Mouse (Mus musculus) kidney, adult 2 months (tissue): ENCODE measurements around the gene Spg7. TPM values are rescaled to one million over a fixed set of nuclear protein-coding genes. Genes with fewer than 3 reads are reported as not detected.
A peak's percentile ranks its signal among the peaks of the same experiment; 100 is the strongest.

Experiments
- DNase-seq: peaks from one replicate; pipeline ENCODE4 v3.0.0; 2021
- H3K27ac ChIP-seq: fragments of 200-500 bp; 2 replicates; pipeline ENCODE4 v1.5.1; 2012; ENCODE audit warnings: low read depth, low read length, control low read depth, inconsistent platforms; ENCODE audit not compliant: insufficient read depth
- H3K27me3 ChIP-seq: fragments of 200-500 bp; replicated peaks from 2 replicates; pipeline ENCODE4 v1.6.1; 2012; ENCODE audit warnings: mild to moderate bottlenecking, moderate library complexity, low read length, inconsistent platforms; ENCODE audit not compliant: control insufficient read depth, insufficient read depth
- H3K36me3 ChIP-seq: fragments of 200-500 bp; 2 replicates; pipeline ENCODE4 v1.6.1; 2012; ENCODE audit warnings: mild to moderate bottlenecking, moderate library complexity, low read length, inconsistent platforms; ENCODE audit not compliant: control insufficient read depth, insufficient read depth
- H3K4me1 ChIP-seq: fragments of 200-500 bp; 2 replicates; pipeline ENCODE4 v1.6.1; 2011; ENCODE audit warnings: low read length; ENCODE audit not compliant: control insufficient read depth, insufficient read depth
- H3K4me3 ChIP-seq: fragments of 200-500 bp; 2 replicates; pipeline ENCODE4 v1.5.1; 2011; ENCODE audit warnings: mild to moderate bottlenecking, low read depth, low read length, control low read depth; ENCODE audit not compliant: insufficient read depth
- CTCF ChIP-seq: fragments of 200-500 bp; conservative IDR thresholded peaks from 2 replicates; pipeline ENCODE4 v1.5.1; 2011; ENCODE audit warnings: low read depth, mild to moderate bottlenecking, control low read depth, low read length, moderate library complexity, mixed read lengths; ENCODE audit not compliant: insufficient read depth, insufficient read length
- POLR2A ChIP-seq: fragments of 200-500 bp; IDR thresholded peaks from one replicate; pipeline ENCODE4 v1.6.1; 2011; ENCODE audit warnings: low read depth, low read length, control low read depth
- WGBS: fragments of 180-500 bp; shearing (Covaris S2); methylation state at CpG from one replicate; pipeline ENCODE4 v1.1.7; 2018; 5-methylcytosine and 5-hydroxymethylcytosine counted together
- polyA plus RNA-seq: library from polyadenylated mRNA; depleted of rRNA; stranded (reverse); fragments of >200 nt; gene quantifications from 2 replicates; pipeline ENCODE4 v1.2.3, GENCODE M21; 2012

Spg7 gene
- polyA plus RNA-seq, 1 experiment: 137 TPM

DNA sequence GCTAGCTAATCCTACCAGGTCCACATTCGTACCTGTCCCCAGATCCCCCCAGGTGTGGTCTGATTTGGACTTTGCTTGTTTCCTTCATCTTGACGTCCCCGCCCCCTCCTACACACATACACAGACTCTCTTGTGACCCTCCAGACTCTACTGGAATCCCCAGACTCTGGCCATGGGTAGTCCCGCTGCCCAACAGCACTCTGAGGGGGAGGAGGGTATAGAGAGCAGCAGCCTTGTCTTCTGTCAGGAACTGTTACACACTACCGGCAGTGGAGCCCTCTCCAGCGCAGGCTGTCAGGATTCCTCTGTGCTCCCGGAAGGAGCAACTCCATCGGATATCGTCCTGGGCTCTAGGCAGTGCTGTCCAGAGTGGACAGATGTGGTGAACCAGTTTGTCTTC, 68.3 kb downstream of the Spg7 start:
- Histone ChIP-seq H3K36me3 (no peaks in the 10 kb centered on the region), H3K4me3 (no peak overlapping the region), H3K4me1 (no peaks in the 10 kb centered on the region; the same call in 1 of the 2 replicates), H3K27me3 (no peaks in the 10 kb centered on the region), H3K27ac (no peak overlapping the region)
- TF ChIP-seq CTCF (no peak), POLR2A (no peak)
- 32% methylated on average over 9 of the region's 9 CpGs for WGBS
- DNase-seq: no peak

DNA sequence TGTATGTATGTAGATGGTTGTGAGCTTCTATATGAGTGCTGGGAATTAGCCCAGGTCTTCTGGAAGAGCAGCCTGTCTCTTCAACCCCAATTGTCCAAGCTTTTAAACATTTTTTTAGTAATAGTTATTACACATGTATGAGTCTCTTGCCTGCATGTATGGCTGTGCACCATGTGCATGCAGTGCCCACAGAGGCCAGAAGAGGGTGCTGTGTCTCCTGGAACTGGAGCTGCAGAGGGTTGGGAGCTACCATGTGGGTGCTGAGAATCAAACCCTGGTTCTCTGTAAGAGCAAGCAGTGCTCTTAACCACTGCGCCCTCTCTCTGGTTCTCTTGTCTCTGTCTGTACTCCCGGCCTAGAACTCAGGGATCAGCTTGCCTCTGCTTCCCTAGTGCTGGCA, 70.2 kb downstream of the Spg7 start:
- no peaks in the 10 kb centered on the region; the same call in 1 of the 2 replicates for H3K4me1 ChIP-seq
- DNase-seq: no peak
- H3K4me3 ChIP-seq: no peak overlapping the region
- no peaks in the 10 kb centered on the region for H3K27me3 ChIP-seq
- WGBS: 98% methylated on average over 2 of the region's 2 CpGs
- no peaks in the 10 kb centered on the region for H3K36me3 ChIP-seq
- no peak for TF ChIP-seq POLR2A
- 0 out of 2 replicates have a peak, but pooled peaks have one; percentile 10 for TF ChIP-seq CTCF
- no peak overlapping the region for H3K27ac ChIP-seq

GRCm38 (mm10) chr8:123134149-123134713, 71.5 kb downstream of the Spg7 start:
- H3K4me1 ChIP-seq: no peaks in the 10 kb centered on the region; the same call in 1 of the 2 replicates
- no peak overlapping the region for H3K4me3 ChIP-seq
- H3K27me3 ChIP-seq: no peaks in the 10 kb centered on the region
- H3K36me3 ChIP-seq: no peaks in the 10 kb centered on the region
- no peak for DNase-seq
- TF ChIP-seq CTCF: no peak
- no peak for TF ChIP-seq POLR2A
- H3K27ac ChIP-seq: no peak overlapping the region
- WGBS: 93% methylated on average over 11 of the region's 11 CpGs

DNA sequence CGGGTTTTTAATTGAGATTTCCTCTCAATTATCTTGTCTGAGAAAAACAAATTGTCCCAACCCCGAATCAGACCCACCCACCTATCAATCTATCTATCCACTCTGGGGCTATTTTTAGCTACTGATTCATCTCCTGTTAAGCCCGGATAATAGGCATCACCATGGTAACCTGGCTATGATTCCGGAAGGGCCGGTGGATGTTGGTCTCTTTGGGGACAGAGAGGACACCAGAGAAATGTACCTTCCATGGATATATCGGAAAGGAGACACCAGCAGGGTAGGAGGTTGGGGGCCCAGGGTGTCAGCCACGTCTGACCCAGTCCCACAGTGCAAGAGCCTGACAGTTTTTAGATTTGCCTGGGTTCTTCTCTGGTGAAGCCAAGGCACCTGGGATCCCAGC, 72.7 kb downstream of the Spg7 start:
- DNase-seq: peak; percentile 55
- TF ChIP-seq CTCF: no peak
- TF ChIP-seq POLR2A: no peak
- H3K27ac ChIP-seq: no peak overlapping the region
- no peaks in the 10 kb centered on the region; the same call in 1 of the 2 replicates for H3K4me1 ChIP-seq
- no peaks in the 10 kb centered on the region for H3K27me3 ChIP-seq
- H3K36me3 ChIP-seq: no peaks in the 10 kb centered on the region
- no peak overlapping the region for H3K4me3 ChIP-seq
- 32% methylated on average over 7 of the region's 7 CpGs for WGBS

DNA sequence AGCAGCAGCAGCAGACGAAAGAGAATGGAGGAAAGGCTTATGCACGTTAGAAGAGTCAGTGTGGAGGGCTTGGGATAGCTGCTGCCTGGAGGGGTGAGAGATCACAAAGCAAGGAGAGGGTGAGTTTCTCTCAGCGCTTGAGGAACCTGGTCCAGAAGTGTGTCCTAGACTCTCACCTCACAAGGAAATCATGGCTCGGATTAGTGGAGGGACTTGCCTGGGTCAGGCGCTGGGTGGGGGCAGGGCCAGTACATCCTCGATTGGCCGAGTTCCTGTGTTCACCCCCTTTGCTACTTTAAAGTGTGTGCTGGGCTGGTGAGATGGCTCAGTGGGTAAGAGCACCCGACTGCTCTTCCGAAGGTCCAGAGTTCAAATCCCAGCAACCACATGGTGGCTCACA, 73.1 kb downstream of the Spg7 start:
- Histone ChIP-seq H3K27ac (no peak overlapping the region), H3K27me3 (no peaks in the 10 kb centered on the region), H3K36me3 (no peaks in the 10 kb centered on the region), H3K4me3 (no peak overlapping the region), H3K4me1 (no peaks in the 10 kb centered on the region; the same call in 1 of the 2 replicates)
- TF ChIP-seq CTCF (no peak), POLR2A (no peak)
- no peak for DNase-seq
- 50% methylated on average over 9 of the region's 9 CpGs for WGBS

- H3K4me1 ChIP-seq: no peaks in the 10 kb centered on the region
- no peaks in the 10 kb centered on the region for H3K27me3 ChIP-seq
- no peak overlapping the region for H3K27ac ChIP-seq
- DNase-seq: no peak
- WGBS: 85% methylated on average over 9 of the region's 9 CpGs
- TF ChIP-seq CTCF: no peak
- no peak for TF ChIP-seq POLR2A
- H3K4me3 ChIP-seq: no peak overlapping the region
- H3K36me3 ChIP-seq: no peaks in the 10 kb centered on the region
Measured at GRCm38 (mm10) chr8:123136287-123136686, 73.5 kb downstream of the Spg7 start.

DNA sequence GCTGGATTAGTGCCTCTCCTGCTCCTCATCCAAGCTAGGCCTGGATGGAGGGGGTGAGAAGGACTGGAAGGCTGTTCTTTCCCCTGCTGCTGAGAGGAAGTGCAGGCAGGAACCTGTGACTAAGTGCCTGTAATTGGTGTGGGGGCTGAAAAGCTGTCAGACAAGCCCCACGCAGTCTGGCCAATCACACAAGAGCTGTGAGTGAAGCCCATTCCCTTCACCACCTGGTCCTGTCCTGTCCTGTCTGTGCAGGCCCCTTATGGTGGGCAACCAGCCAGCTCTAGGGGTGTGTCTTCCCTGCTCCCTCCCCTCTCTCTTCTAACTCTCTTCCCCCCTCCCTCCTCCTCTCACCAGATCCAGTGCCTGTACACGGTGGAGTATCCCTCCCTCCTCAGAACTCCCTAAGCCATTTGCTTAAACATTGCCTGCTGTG, 74.9 kb downstream of the Spg7 start:
- Histone ChIP-seq H3K27ac (no peak overlapping the region), H3K27me3 (no peaks in the 10 kb centered on the region), H3K4me1 (no peaks in the 10 kb centered on the region), H3K4me3 (no peak overlapping the region), H3K36me3 (no peaks in the 10 kb centered on the region)
- DNase-seq: no peak
- WGBS: 28% methylated on average over 2 of the region's 2 CpGs
- no peak for TF ChIP-seq CTCF
- TF ChIP-seq POLR2A: no peak
